In genomic region chr11:31948462-31949330, GRCm38 (mm10) we compare ENCODE assay signal across 9 mouse cellular contexts. TPM values are rescaled to one million over a fixed set of nuclear protein-coding genes. Genes with fewer than 3 reads are reported as not detected.
A peak's percentile ranks its signal among the peaks of the same experiment; 100 is the strongest.
DNase-seq lines count a peak whose midpoint lies in the region; ATAC-seq and TF ChIP-seq lines count a peak whose summit lies in the region.
"Had no signal": no experiment of that assay in that cellular context is flagged by ENCODE, and none has a peak within 500 bp of the region (broad histone marks: within the 10 kb centered on the region; RNA-seq: fewer than 3 reads in every experiment).

No protein-coding gene starts in this region.

- H3K9ac ChIP-seq in forebrain, embryonic 12.5 days = peak overlapping the region; percentile 55

- TF ChIP-seq POLR2A in small intestine, adult 2 months (IDR thresholded peaks at IDR 0.05; ENCODE audit: low read depth, low read length) = no peak

- H3K27me3 ChIP-seq in forebrain, embryonic 12.5 days = peaks cover 8% of the 10 kb centered on the region; the same call in 1 of the 2 replicates
- H3K27me3 ChIP-seq in small intestine, adult 2 months (ENCODE audit: control insufficient read depth, insufficient read depth, low read length) = no peaks in the 10 kb centered on the region; the same call in 1 of the 2 replicates

- peak overlapping the region; percentile 56 for H3K4me2 ChIP-seq in forebrain, embryonic 12.5 days

- H3K4me1 ChIP-seq in forebrain, embryonic 12.5 days = peaks cover 11% of the 10 kb centered on the region
- peaks cover 4% of the 10 kb centered on the region for H3K4me1 ChIP-seq in small intestine, adult 2 months (ENCODE audit: control insufficient read depth, insufficient read depth, insufficient read length, low read length)

- intact Hi-C loops in left cerebral cortex, postnatal 4 days (cut with DNase I) = loop anchor here (2.0 to 5.0 kb wide), 2 partner anchors 272 to 701 kb away; no protein-coding TSS in a partner anchor

- no peaks in the 10 kb centered on the region for H3K36me3 ChIP-seq in forebrain, embryonic 12.5 days (replicated peaks)
- no peaks in the 10 kb centered on the region for H3K36me3 ChIP-seq in small intestine, adult 2 months (ENCODE audit: control insufficient read depth, insufficient read depth, low read length)

- peak; percentile 7 for DNase-seq in left cerebral cortex, postnatal 4 days
- DNase-seq in left cerebral cortex, adult 18-20 months (ENCODE audit: low spot score in 2 of 2) = no peak
- peak; percentile 27 for DNase-seq in Muller cell, postnatal 12 days (ENCODE audit: inconsistent ontology term)
- peak; percentile 41 for DNase-seq in liver
- no peak for DNase-seq in cerebellum, postnatal 4 days (ENCODE audit: low spot score in 2 of 2)
- DNase-seq in gastrocnemius, adult 8-10 months (ENCODE audit: low spot score in 2 of 2) = no peak

- no peak overlapping the region for H3K27ac ChIP-seq in forebrain, embryonic 12.5 days
- no peak overlapping the region for H3K27ac ChIP-seq in small intestine, adult 2 months (ENCODE audit: insufficient read depth, low read depth, low read length)

- TF ChIP-seq CTCF in small intestine, adult 2 months (IDR thresholded peaks at IDR 0.05; ENCODE audit: extremely low read depth, insufficient read length, insufficient replicate concordance, low read depth, low read length) = no peak

- ATAC-seq in forebrain, embryonic 12.5 days (ENCODE audit: low FRiP score) = peak; percentile 61

- WGBS in forebrain, embryonic 12.5 days = 12% methylated on average over 15 of the region's 15 CpGs
- WGBS in small intestine, adult 2 months = 20% methylated on average over 15 of the region's 15 CpGs

- peak overlapping the region; percentile 41 for H3K4me3 ChIP-seq in forebrain, embryonic 12.5 days (replicated peaks)
- H3K4me3 ChIP-seq in small intestine, adult 2 months (ENCODE audit: low read depth, low read length) = peak overlapping the region; percentile 51

- no peaks in the 10 kb centered on the region for H3K9me3 ChIP-seq in forebrain, embryonic 12.5 days

RNA-seq across cellular contexts. Expression of gene 4930524B15Rik, which starts 16.7 kb away (rescaled TPM):
- total RNA-seq in left cerebral cortex, postnatal 4 days (2021) = not detected
- under 1 TPM; 0.19 to 0.21 TPM for total RNA-seq in left cerebral cortex, adult 18-20 months (2021)
- 0.09 and 0.15 TPM in 2 replicates for polyA plus RNA-seq in forebrain, embryonic 12.5 days (2016; fragmentation: Nextera tagmentation; extraction: Ambion mirVana)
- not detected in 2 replicates for polyA plus RNA-seq in small intestine, adult 2 months (2012; rRNA removed)
- total RNA-seq in gastrocnemius, adult 8-10 months (2022) = not detected
- total RNA-seq: heart, adult 18-20 months had no signal

RNA-seq across cellular contexts. Expression of gene Nsg2, which starts 51.6 kb away (rescaled TPM):
- total RNA-seq in left cerebral cortex, postnatal 4 days (2021) = 1,000 to 10,000 TPM in 1 of 2 experiments, 100 to 1,000 TPM in 1; 972 to 1,023 TPM
- total RNA-seq in left cerebral cortex, adult 18-20 months (2021) = 100 to 1,000 TPM; 645 to 708 TPM
- 185 and 202 TPM in 2 replicates for polyA plus RNA-seq in forebrain, embryonic 12.5 days (2016; fragmentation: Nextera tagmentation; extraction: Ambion mirVana)
- 1.0 and 1.8 TPM in 2 replicates for polyA plus RNA-seq in small intestine, adult 2 months (2012; rRNA removed)
- total RNA-seq in gastrocnemius, adult 8-10 months (2022) = under 1 TPM in 2 of 4 experiments, not detected in 2; 0.15 to 0.19 TPM

Comparison
In these comparisons a context has a peak if more than half of its experiments do, and no peak if none do; other contexts are left out.
1. DNase-seq: peak in left cerebral cortex, postnatal 4 days (single experiment), Muller cell, postnatal 12 days (single experiment) and liver (single experiment); none in left cerebral cortex, adult 18-20 months (0 of 2), cerebellum, postnatal 4 days (0 of 2) and gastrocnemius, adult 8-10 months (0 of 2).
2. RNA of gene Nsg2, which starts 51.6 kb away (total RNA-seq): 972 to 1,023 TPM in left cerebral cortex, postnatal 4 days and 645 to 708 TPM in left cerebral cortex, adult 18-20 months; 0.15 to 0.19 TPM in gastrocnemius, adult 8-10 months; every median in the first group is over 100 times any median in the second.